Mouse (Mus musculus): ENCODE data around the gene Lsg1. TPM values are rescaled to one million over a fixed set of nuclear protein-coding genes. Genes with fewer than 3 reads are reported as not detected.

Gene Lsg1
- polyA plus RNA-seq (2014; fragmentation: Nextera tagmentation; extraction: Ambion mirVana), result 77.4 and 80.7 TPM in 2 replicates

DNA sequence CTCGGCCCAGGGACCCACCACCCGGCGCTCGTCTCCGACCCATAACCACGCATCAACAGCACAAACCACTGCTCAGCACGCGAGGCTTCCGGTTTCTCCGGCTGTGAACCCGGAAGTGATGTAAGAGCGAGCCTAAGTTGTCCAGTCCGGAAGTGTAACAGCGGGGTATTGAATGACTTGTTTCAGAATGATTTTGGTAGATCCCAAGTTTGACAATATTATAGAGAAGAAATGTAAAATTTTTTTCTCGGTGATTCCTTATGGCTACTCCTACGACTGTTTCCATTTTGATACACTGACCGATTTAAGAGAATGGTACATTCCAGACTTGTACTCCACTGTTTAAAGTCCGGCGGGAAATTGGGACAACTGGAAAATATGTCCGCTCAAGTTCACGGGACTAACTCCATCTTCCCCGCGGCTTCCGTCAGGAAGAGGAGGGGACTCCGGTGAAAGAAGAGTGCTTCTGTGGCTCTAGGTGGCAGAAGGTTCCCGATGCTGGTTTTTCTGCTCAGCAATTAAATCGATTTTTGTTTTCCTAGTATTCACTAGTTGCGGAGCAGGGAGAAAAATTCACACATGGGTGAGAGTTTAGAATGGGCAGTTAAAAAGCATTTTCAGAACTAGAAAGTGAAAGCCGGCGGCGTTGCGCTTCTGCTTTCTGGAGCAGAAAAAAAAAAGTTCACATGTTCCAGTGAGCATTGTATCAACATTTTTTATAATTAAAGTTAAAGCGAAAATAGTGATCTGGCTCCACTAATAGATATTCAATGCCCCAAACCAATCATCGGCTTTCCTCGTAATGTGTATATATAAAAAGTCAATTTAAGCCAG lies at the start of gene Lsg1:
Gene Lsg1, minus strand, starts transcription at position 99 of the 834 bp plus-strand sequence.
- Histone ChIP-seq H3K36me3 (ENCODE audit: control insufficient read depth, insufficient read depth, low read length) (peaks cover 3% of the 10 kb centered on the region; the same call in 1 of the 2 replicates), H3K4me3 (ENCODE audit: low read depth, low read length) (peak within 1 kb of the TSS; percentile 84), H3K27ac (ENCODE audit: low read depth, low read length) (no peak within 1 kb of the TSS; the same call in 1 of the 2 replicates), H3K27me3 (ENCODE audit: control insufficient read depth, insufficient read depth, low read length) (no peaks in the 10 kb centered on the region), H3K9me3 (ENCODE audit: control insufficient read depth, low read length) (no peaks in the 10 kb centered on the region), H3K4me2 (ENCODE audit: low read depth, low read length, severe bottlenecking) (peak within 1 kb of the TSS; percentile 71), H3K4me1 (replicated peaks; ENCODE audit: control insufficient read depth, insufficient read depth, low read length) (peaks cover 3% of the 10 kb centered on the region; the same call in 1 of the 2 replicates), H3K9ac (ENCODE audit: low read length) (peak within 1 kb of the TSS; percentile 75)
- WGBS, result 4% methylated on average over 35 of the region's 35 CpGs
- DNase-seq (ENCODE audit: low spot score), result peak; percentile 91
- ATAC-seq (replicated peaks; ENCODE audit: low FRiP score), result peak; percentile 95

DNA sequence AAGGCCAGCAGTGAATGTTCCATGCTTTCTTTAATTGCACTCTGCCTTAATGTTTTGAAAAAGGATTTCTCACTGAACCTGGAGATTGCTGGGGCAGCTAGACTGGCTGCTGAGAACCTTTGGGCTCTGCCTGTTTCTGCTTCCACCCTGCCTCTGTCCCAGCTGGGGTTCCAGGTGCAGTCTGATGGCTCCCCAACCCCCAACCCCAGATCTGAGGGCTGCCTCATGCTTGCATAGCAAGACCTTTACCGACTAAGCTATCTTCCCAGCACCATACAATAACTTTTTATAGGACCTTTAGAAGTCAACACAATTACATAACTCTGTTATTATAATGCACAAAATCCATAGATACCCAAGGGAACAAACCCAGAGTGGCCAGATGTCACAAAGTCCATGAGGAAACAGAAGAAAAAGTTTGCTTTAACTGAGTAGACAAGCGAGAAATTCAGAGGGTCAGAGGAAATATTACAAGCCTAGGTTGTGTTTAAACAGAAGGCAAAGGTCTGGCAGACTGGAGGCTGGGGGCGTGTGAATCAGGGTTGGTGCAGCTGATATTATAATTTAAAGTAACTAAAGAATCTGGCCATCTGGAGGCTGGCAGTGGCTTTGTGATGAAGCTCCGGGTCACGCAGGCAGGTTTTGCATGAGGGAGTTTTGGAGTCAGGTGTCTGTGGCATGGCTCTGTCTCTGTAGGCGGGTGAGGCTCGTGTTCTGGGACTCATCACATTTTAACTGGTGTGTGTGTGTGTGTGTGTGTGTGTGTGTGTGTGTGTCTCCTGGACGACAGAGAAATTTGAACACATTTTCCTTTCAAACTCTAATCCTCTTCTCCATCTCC lies 46.7 kb upstream of the Lsg1 start:
- DNase-seq (ENCODE audit: low spot score), result no peak
- H3K27ac ChIP-seq (ENCODE audit: low read depth, low read length), result no peak overlapping the region
- H3K27me3 ChIP-seq (ENCODE audit: control insufficient read depth, insufficient read depth, low read length), result no peaks in the 10 kb centered on the region
- H3K4me2 ChIP-seq (ENCODE audit: low read depth, low read length, severe bottlenecking), result no peak overlapping the region
- 73% methylated on average over 8 of the region's 8 CpGs for WGBS
- H3K4me1 ChIP-seq (replicated peaks; ENCODE audit: control insufficient read depth, insufficient read depth, low read length), result no peaks in the 10 kb centered on the region
- H3K9me3 ChIP-seq (ENCODE audit: control insufficient read depth, low read length), result no peaks in the 10 kb centered on the region
- no peaks in the 10 kb centered on the region for H3K36me3 ChIP-seq (ENCODE audit: control insufficient read depth, insufficient read depth, low read length)
- no peak for ATAC-seq (replicated peaks; ENCODE audit: low FRiP score)
- no peak overlapping the region for H3K9ac ChIP-seq (ENCODE audit: low read length)
- no peak overlapping the region for H3K4me3 ChIP-seq (ENCODE audit: low read depth, low read length)

DNA sequence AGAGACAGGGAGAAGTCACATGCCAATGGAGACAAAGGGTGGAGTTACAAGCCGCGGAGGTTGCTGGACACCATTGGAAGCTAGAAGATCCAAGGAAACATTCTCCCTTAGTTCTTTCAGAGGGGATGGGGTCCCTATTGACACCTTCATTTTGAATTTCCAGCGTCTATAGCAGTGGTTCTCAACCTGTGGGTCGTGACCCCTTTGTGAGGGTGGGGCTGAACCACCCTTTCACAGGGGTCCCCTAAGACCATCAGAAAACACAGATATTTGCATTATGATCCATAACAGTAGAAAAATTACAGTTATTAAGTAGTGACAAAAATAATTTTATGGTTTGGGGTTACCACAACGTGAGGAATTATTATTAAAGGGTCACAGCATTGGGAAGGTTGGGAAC lies 42.1 kb upstream of the Lsg1 start:
- Histone ChIP-seq H3K9me3 (ENCODE audit: control insufficient read depth, low read length) (no peaks in the 10 kb centered on the region), H3K27ac (ENCODE audit: low read depth, low read length) (no peak overlapping the region), H3K27me3 (ENCODE audit: control insufficient read depth, insufficient read depth, low read length) (no peaks in the 10 kb centered on the region), H3K4me1 (replicated peaks; ENCODE audit: control insufficient read depth, insufficient read depth, low read length) (no peaks in the 10 kb centered on the region), H3K4me2 (ENCODE audit: low read depth, low read length, severe bottlenecking) (no peak overlapping the region), H3K9ac (ENCODE audit: low read length) (no peak overlapping the region), H3K36me3 (ENCODE audit: control insufficient read depth, insufficient read depth, low read length) (no peaks in the 10 kb centered on the region), H3K4me3 (ENCODE audit: low read depth, low read length) (no peak overlapping the region)
- DNase-seq (ENCODE audit: low spot score) (no peak), ATAC-seq (replicated peaks; ENCODE audit: low FRiP score) (no peak)
- 94% methylated on average over 5 of the region's 5 CpGs for WGBS

DNA sequence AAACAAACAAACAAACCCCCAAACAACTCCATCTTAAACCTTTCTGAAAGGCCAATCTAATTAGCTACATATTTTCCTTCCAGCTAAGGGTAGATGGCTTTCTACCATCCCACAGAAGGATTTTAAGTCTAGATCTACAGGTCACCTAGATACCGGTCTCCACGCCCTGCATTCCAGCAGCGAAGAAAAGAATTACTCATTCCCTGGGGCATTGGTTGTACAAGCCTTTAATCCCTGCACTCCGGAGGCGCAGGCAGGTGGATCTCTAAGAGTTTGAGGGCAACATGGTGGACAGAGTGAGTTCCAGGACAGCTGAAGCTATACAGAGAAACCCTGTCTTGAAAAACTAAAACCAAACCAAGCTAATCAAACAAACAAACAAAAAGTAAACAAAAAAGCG lies 41.0 kb upstream of the Lsg1 start:
- ATAC-seq (replicated peaks; ENCODE audit: low FRiP score) (no peak), DNase-seq (ENCODE audit: low spot score) (no peak)
- 33% methylated on average over 6 of the region's 6 CpGs for WGBS
- Histone ChIP-seq H3K27me3 (ENCODE audit: control insufficient read depth, insufficient read depth, low read length) (no peaks in the 10 kb centered on the region), H3K9me3 (ENCODE audit: control insufficient read depth, low read length) (no peaks in the 10 kb centered on the region), H3K36me3 (ENCODE audit: control insufficient read depth, insufficient read depth, low read length) (no peaks in the 10 kb centered on the region), H3K4me2 (ENCODE audit: low read depth, low read length, severe bottlenecking) (no peak overlapping the region), H3K9ac (ENCODE audit: low read length) (no peak overlapping the region), H3K4me3 (ENCODE audit: low read depth, low read length) (no peak overlapping the region), H3K4me1 (replicated peaks; ENCODE audit: control insufficient read depth, insufficient read depth, low read length) (no peaks in the 10 kb centered on the region), H3K27ac (ENCODE audit: low read depth, low read length) (no peak overlapping the region)

DNA sequence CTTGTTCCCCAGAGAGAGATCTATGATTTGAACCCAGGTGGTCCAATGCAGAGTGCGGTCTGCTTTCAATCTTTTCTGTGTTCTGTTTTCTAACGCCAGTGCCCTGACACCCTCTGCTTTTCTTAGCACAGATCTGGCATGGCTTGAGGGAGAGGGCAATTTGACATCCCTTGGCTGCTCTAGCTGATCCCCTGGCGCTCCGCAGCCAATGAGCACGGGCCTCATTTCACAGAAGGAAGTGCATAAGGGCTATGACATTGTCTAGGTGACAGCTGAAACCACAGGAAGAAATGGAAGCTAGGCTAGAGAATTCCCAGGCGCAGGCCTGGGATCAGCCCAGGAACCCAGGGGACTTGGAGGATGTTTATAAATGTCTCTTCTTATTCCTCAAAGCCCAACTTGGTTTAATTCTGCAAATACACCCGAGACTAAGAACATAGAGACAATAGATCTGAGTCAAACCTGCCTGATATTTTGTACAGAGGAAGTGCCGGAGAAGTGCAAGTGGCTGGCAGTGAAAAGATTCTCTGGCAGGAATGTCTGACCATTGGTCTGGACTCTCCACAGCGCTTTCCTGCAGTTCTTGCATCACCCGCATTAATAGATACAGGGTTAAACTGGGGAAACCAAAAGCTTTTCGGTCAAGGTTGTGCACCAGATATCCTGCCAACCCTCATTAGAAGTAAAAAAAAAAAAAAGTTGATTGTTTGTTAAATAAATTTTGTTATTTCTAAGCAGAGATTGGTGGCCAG lies 40.4 kb upstream of the Lsg1 start:
- no peak overlapping the region for H3K4me2 ChIP-seq (ENCODE audit: low read depth, low read length, severe bottlenecking)
- H3K4me1 ChIP-seq (replicated peaks; ENCODE audit: control insufficient read depth, insufficient read depth, low read length), result no peaks in the 10 kb centered on the region
- WGBS, result 74% methylated on average over 11 of the region's 11 CpGs
- H3K9ac ChIP-seq (ENCODE audit: low read length), result no peak overlapping the region
- H3K4me3 ChIP-seq (ENCODE audit: low read depth, low read length), result no peak overlapping the region
- no peaks in the 10 kb centered on the region for H3K36me3 ChIP-seq (ENCODE audit: control insufficient read depth, insufficient read depth, low read length)
- H3K27me3 ChIP-seq (ENCODE audit: control insufficient read depth, insufficient read depth, low read length), result no peaks in the 10 kb centered on the region
- ATAC-seq (replicated peaks; ENCODE audit: low FRiP score), result no peak
- no peak for DNase-seq (ENCODE audit: low spot score)
- H3K9me3 ChIP-seq (ENCODE audit: control insufficient read depth, low read length), result no peaks in the 10 kb centered on the region
- H3K27ac ChIP-seq (ENCODE audit: low read depth, low read length), result no peak overlapping the region

DNA sequence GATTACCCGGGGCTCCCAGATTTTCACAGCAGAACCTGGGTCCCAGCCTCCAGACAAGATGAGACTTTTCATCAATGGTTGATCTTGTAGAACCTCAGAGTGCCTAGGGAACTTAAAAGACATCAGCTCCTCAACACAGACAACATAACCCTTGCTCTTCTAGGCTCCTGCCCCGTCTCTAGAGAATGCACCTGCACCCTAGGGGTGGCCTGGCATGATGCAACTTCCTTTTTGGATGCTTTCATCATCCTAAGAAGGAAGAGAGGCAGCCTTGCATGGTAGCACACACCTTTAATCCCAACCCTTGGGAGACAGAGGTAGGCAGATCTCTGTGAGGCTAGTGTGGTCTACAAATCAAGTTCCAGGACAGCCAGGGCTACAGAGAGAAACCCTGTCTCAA lies 37.2 kb upstream of the Lsg1 start:
- H3K4me3 ChIP-seq (ENCODE audit: low read depth, low read length), result no peak overlapping the region
- no peak overlapping the region for H3K27ac ChIP-seq (ENCODE audit: low read depth, low read length)
- H3K4me1 ChIP-seq (replicated peaks; ENCODE audit: control insufficient read depth, insufficient read depth, low read length), result no peaks in the 10 kb centered on the region
- no peak overlapping the region for H3K9ac ChIP-seq (ENCODE audit: low read length)
- no peaks in the 10 kb centered on the region for H3K36me3 ChIP-seq (ENCODE audit: control insufficient read depth, insufficient read depth, low read length)
- H3K4me2 ChIP-seq (ENCODE audit: low read depth, low read length, severe bottlenecking), result no peak overlapping the region
- H3K27me3 ChIP-seq (ENCODE audit: control insufficient read depth, insufficient read depth, low read length), result no peaks in the 10 kb centered on the region
- WGBS, result 73% methylated on average over 2 of the region's 2 CpGs
- ATAC-seq (replicated peaks; ENCODE audit: low FRiP score) (no peak), DNase-seq (ENCODE audit: low spot score) (no peak)
- no peaks in the 10 kb centered on the region for H3K9me3 ChIP-seq (ENCODE audit: control insufficient read depth, low read length)

DNA sequence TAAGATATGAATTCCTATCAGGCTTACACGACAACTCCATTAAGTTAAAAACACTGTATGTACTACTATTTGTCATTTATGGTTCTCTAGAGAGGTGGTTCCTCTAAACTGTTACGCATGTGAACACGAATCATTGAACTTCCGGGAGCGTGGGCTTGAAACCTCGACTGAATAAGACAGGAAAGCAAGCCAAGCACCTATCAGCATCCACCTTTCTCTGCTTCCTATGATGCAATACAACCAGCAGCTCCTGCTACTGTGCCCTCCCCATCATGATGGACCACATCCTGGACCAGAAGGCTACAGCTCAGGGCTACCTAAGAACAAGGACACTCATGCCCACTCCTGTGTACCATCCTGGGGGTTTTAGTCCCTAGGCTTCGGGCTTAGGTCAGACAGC lies 36.3 kb upstream of the Lsg1 start:
- no peaks in the 10 kb centered on the region for H3K36me3 ChIP-seq (ENCODE audit: control insufficient read depth, insufficient read depth, low read length)
- no peak overlapping the region for H3K9ac ChIP-seq (ENCODE audit: low read length)
- no peak for ATAC-seq (replicated peaks; ENCODE audit: low FRiP score)
- no peak overlapping the region for H3K4me3 ChIP-seq (ENCODE audit: low read depth, low read length)
- H3K4me2 ChIP-seq (ENCODE audit: low read depth, low read length, severe bottlenecking), result no peak overlapping the region
- DNase-seq (ENCODE audit: low spot score), result no peak
- H3K27ac ChIP-seq (ENCODE audit: low read depth, low read length), result no peak overlapping the region
- H3K9me3 ChIP-seq (ENCODE audit: control insufficient read depth, low read length), result no peaks in the 10 kb centered on the region
- no peaks in the 10 kb centered on the region for H3K27me3 ChIP-seq (ENCODE audit: control insufficient read depth, insufficient read depth, low read length)
- H3K4me1 ChIP-seq (replicated peaks; ENCODE audit: control insufficient read depth, insufficient read depth, low read length), result no peaks in the 10 kb centered on the region
- WGBS, result 89% methylated on average over 7 of the region's 7 CpGs

DNA sequence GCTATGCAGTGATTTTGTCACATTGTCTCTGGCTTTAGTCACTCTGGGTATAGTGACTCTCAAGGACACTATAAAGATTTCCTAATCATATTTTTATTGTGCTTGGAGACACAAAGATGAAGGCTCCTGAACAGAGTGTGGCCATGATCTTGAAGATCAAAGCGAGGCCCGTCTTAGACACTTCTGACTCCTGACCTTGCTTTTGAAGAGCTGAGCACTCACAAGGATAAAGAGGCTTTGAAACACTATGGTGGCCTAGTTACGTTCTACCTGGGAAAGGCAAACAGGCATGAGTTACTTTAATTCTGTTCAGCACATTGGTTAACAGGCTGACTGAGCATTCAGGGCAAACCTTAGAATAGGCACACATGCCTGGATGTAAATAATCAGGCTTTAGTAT lies 28.9 kb upstream of the Lsg1 start:
- H3K36me3 ChIP-seq (ENCODE audit: control insufficient read depth, insufficient read depth, low read length), result no peaks in the 10 kb centered on the region
- H3K4me2 ChIP-seq (ENCODE audit: low read depth, low read length, severe bottlenecking), result no peak overlapping the region
- no peak overlapping the region for H3K9ac ChIP-seq (ENCODE audit: low read length)
- WGBS, result 78% methylated on average over 3 of the region's 3 CpGs
- DNase-seq (ENCODE audit: low spot score) (no peak), ATAC-seq (replicated peaks; ENCODE audit: low FRiP score) (no peak)
- no peaks in the 10 kb centered on the region for H3K9me3 ChIP-seq (ENCODE audit: control insufficient read depth, low read length)
- H3K4me3 ChIP-seq (ENCODE audit: low read depth, low read length), result no peak overlapping the region
- peaks cover 5% of the 10 kb centered on the region; the same call in 1 of the 2 replicates for H3K4me1 ChIP-seq (replicated peaks; ENCODE audit: control insufficient read depth, insufficient read depth, low read length)
- H3K27ac ChIP-seq (ENCODE audit: low read depth, low read length), result no peak overlapping the region
- no peaks in the 10 kb centered on the region for H3K27me3 ChIP-seq (ENCODE audit: control insufficient read depth, insufficient read depth, low read length)

Data from forebrain, embryonic 11.5 days (tissue).